Mouse (Mus musculus) layer of hippocampus, adult 11-12 months (tissue): ENCODE measurements around the gene Pcbp3.
"Not testable (repeated sequence)": the region's sequence is repeated elsewhere in the genome, so short reads cannot be mapped to it uniquely, and the experiment has no call there.

Experiments
- DNase-seq: peaks from one replicate; pipeline ENCODE4 v3.0.0; 2022; ENCODE audit warnings: low spot score

The Pcbp3 gene

DNA sequence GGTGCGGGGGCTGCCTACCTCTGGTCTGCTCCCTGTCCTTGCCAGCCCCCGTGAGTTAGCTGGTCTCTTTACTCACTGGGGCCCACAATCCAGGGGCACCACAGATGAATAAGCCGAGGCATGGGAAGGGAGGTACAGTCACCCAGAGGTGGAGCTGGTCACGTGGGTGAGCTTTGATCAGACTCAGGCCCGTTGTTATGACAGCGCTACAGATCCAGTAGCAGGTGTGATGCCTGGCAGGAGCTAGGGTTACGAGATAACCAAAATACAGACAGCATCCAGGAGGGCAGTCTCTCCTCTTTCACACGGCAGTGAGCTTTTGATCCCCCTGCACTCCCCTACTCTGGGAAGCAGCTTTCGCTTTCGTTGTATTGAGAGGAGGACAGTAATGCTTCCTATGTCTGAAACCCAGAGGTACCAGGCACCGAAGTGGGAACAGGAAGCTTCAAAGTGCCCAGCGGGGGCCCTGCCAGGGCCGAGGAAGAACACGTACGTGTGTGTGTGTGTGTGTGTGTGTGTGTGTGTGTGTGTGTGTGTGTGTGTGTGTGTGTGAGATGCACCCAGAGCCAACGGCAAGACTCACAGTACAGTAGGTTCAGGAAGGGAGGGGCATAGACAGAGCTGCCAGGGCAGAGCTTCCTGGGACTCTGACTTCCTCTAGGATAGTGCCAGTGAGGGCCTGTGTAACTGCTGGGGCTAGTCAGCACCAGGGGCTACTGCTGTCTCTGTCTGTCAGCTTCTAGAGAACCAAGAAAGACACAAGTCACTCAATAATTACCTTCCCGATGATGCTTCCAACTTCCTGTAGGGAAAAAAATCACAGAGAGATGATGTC is 162.7 kb downstream of the Pcbp3 start:
- DNase-seq, result no peak

DNA sequence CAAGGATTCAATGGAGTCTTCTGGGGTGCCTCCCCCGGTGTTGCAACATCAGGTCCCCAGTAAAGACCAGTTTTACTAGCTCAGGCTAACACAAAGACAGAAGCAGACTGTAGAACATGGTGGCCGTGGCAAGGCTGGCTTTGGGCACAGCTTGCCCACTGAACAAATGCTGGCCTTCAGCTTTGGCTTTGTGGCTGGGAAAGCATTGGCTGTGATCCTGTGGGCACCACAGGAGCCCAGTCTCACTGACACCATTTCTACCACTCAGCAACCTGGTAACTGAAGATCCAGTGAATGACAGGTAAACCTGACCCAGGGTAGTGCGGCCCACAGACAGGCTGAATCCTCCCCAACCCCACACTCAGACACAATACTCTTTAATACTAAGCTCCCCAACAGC is 167.6 kb downstream of the Pcbp3 start:
- no peak for DNase-seq

DNA sequence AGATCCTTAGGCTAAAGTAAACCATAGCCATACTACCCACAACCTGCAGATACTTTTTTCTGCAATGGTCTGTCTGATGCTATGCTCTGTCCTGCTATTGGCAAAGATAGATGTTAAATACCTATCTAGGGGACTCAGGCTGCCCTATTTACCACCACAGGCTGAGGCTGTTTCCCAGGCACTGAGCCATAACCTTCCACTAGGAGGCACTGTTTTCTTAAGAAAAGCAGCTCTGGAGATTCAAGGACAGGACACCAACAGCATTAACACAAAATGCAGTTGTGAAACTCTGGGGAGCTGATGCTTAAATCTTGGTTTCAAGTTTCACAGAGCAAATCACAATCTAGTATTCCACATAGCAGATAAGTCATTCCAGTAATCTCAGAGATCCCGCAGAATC is 170.2 kb downstream of the Pcbp3 start:
- peak; percentile 68 for DNase-seq

DNA sequence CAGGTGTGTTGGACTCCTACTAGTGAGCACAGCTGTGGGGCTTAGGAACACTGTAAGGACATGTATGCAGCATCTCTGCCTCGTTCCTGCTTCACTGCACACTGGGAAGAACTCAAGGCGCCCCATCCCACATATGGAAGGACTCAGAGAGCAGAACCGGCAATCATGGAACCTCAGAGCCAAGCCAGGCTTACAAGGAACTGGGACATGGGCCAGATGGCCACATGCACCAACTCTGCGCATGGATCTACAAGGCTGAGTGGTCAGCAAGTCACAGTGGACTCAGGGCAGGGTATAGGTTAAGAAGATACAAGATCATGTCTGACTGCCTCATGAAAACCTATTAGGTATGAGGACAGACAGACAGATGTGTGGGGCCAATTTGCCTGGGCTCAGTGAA is 171.8 kb downstream of the Pcbp3 start:
- no peak for DNase-seq

DNA sequence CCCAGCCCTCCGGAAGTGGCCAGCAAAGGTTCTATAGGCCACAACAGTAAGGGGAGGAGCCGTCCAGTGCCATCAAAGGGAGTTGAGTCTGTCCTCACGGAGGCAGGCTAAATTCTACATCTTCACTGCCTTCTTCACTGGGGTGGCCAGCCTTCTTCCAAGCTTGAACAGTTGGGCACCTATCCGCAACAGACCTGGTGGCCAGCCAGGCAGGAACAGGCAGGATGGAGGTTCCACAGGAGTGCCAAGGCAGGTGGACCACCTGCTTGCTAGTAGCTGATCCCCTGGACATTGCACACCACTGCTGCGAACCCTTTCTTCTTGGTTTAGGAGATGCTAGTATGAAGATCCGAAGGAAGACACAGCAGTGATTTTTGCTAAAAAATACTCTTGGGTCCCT is 176.4 kb downstream of the Pcbp3 start:
- DNase-seq, result no peak

DNA sequence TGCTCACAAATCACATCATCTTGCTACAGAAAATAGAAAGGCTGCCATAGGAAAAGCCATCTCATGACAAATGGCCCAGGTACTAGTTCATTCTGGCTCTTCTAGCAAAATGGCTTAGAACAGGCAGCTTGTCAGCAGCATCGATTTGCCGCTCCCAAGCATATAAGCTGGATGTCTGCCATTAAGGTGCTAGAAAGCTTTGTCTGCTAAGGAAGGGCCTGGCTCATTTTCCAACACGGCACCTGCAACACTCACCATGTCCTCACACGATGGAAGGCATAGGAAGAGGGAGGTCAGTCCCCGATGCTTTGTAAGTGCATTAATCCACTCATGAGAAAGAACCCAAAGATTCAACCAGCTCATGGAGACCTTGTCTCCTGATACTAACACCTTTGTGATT is 182.5 kb downstream of the Pcbp3 start:
- DNase-seq, result no peak

DNA sequence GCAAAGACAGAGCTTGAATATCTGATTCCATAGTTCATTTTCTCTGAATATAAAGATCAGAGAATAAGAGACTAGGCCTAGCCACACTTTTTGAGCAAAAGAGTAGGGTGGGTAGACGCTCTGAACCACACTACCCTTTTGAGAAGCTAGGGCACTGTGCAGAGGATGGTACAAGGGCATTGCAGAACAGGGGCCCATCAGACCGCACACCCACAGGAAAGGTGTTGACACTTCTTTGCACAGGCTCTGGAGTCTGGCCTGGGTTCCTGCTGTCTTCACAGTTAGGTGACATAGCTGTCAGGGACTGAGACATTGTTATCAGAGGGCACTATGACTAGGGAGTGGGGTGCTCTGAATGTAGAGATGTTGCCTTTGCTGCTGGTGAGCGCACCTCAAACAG is 190.1 kb downstream of the Pcbp3 start:
- no peak for DNase-seq

DNA sequence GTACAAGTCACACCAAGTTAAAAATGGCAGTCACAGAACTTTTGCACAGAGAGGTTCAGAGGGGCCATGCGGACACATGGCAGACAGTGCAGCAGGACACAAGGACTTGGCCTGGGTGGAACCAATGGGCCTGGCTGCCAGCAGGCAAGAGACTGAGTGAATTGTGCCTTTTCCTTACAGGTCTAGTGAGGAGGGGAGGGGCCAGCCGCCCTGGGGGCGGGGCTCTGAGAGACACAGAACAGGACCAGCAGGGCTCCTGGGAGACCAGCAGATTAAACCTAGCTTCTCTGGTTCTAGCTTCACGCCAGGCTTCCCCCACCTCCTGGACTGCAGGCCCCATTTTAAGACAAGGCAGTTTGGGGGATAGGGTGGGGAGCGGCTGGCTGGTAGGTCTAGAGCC is 190.6 kb downstream of the Pcbp3 start:
- no peak for DNase-seq

DNA sequence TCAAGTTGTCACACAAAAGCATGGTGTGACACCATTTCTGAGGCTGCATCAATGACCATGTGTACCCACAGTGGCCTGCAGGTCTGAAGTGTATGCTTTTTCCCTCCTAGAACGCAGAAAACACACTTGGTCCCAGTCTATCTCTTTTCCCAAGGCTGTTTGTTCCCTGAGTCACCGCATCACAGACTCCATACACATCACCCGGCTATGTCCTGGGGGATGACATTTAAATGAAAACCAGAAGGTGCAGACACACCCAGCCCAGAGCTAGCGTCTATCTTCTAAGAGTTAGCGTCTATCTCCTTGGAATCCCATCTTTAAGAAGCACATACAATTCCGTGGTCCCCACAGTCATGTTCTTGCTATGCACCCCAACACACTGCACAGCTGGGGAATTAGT is 192.1 kb downstream of the Pcbp3 start:
- no peak for DNase-seq

DNA sequence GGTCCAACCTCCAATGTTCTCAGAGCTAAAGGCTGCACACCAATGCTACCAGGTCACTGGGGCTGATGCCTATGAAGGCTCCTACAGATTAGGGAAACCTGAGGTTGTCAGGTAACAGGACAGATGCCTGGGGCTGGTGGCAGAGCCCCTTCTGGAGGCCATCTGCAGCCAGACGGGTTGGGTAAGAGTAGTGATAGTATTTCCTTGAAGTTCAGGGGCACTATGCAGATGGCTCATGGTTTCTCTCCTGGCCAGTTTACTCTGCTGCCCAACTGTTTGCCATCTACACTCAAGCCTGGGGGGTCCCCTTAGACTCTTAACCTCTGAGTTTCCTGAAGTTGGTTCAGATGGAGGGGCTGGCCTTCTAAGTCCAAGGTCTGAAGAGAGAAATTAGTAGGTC is 195.5 kb downstream of the Pcbp3 start:
- DNase-seq, result no peak

DNA sequence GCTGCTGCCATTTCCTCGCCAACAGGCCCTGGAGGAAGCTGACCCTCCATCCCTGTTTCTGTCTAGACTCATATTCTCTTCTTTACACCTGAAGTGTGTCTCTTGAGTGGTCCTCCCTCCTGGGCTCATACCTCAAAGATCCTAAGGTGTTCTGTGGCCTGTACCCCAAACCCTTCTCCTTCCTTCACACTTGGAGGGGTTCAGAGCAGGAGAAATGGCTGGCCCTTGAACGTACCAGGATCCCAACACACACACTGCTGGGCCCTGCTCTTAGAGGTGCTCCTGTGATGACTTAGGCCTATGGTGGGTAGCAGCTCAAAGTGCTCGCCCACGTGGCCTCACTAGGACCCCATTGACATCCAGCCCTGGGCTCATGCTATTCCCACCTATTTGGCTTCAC is 196.8 kb downstream of the Pcbp3 start:
- no peak for DNase-seq

DNA sequence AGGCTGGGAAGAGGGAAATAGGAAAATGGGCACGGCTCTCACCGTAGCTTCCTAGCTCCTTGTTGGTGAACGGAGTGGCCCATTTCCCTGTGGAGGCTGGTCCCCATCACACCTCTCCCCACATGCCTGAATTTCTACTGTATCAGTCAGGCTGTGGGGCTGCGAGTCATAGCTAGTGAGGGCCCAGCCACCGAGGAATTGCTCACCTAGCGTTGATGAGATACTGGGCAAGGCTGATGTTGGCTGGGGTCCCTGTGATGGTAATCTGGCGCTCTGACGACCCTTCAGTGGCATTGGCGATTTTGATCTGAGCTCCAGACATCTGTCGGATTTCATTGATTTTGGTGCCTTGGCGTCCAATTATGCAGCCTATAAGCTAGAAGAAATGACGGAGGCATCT is 198.7 kb downstream of the Pcbp3 start:
- DNase-seq, result peak; percentile 14

DNA sequence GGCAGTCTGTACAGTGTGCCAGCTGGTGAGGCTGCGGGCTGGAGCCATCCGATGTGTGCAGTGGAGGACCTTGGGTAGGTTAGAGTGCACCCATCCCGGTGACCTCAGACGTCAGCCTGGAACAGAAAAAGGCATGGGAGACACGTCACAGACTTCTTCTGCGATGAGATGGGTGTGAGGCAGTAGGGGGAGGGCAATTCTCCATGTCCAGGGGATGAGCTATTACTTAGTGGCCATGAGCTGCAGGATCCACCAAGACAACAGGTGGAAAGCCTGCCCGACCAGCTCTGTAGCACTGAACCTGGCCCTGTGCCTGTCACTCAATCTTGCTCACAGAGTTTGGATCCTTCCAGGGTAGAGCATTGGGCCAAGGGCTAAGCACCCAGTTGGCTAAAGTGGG is 199.3 kb downstream of the Pcbp3 start:
- no peak for DNase-seq

DNA sequence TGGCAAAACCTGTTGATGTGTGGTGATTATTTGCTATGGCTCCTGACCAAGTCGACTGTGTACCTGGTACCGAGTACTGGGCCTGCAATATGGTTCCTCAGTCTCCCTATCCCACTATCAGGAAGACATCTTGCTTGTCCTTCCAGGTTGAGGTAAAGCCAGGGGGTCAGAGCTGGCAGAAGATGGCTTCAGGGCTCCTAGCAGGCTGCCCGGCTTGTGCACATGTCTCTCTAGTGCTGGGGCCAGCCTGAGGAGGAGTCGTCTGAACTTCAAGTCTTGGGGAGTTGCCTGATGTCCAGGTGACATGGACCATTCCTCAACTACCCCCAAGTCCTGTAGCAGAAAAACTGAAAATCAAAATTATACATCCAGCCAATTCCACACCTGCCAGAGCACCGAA is 201.8 kb downstream of the Pcbp3 start:
- no peak for DNase-seq

DNA sequence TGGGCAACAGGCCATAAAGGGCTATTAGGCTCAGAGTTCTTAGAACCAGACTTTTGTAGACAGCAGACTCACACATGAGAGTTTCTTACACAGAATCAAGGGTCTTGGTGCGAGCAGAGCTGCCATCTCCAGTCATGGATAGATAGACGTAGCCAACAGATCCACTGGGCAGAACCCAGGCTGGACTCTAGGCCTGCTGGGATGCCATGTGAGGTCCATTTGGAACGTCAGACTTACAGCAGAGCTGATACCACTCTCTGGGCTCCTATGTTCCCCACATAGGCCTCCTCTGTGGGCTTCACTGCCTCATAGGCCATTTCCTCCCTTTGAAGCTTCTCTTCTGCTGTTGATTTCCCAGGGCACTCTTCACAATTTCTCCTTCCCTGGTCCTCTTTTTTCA is 208.0 kb downstream of the Pcbp3 start:
- DNase-seq, result no peak

DNA sequence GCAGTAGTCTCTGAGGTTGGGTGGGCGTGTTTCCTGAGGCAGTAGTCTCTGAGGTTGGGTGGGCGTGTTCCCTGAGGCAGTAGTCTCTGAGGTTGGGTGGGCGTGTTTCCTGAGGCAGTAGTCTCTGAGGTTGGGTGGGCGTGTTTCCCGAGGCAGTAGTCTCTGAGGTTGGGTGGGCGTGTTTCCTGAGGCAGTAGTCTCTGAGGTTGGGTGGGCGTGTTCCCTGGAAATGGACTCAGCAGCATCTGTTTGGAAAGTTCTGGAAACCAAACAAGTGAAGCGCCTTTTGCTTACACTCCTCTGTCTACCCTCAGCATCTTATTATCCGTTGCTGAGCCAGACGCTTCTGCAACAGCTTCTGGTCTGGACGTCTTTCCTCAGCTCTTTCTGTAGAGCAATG is 217.4 kb downstream of the Pcbp3 start:
- DNase-seq, result not testable (repeated sequence)

DNA sequence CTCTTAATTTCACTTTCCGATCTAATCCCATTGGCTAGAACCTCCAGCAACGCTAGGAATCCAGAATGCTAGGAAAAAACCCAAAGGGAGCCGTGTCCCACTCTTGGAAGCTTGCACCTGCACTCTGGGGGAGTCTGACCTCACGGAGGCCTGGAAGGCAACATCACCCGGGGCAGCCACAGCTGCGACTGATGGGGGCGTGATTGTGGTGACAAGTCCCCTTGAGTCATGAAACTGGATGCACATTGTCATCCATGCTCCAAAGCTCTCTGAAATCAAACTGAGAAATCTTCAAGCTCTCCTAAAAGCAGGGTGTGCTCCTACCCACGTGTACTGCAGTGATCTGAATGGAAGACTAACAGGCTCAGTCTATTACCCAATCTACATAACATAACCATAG is 224.9 kb downstream of the Pcbp3 start:
- no peak for DNase-seq

DNA sequence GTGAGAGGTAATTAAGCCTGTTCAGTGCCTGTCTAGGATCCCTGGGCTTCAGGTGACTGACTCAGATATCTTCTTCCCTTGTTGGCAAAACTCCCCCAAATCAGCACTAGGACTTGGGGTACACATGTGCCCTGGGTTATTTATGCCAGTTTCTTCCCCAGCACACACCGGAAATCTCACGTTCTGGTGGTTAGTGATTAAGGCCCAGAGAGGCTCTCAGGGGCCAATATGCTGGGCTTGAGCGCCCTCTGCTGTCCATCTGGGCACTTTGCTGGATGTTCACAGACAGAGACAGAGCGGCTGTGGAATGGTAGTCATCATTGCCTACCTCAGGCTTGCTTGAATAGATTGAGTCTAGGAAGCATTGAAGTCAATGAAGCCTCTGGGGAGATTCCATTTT is 226.7 kb downstream of the Pcbp3 start:
- peak; percentile 81 for DNase-seq

DNA sequence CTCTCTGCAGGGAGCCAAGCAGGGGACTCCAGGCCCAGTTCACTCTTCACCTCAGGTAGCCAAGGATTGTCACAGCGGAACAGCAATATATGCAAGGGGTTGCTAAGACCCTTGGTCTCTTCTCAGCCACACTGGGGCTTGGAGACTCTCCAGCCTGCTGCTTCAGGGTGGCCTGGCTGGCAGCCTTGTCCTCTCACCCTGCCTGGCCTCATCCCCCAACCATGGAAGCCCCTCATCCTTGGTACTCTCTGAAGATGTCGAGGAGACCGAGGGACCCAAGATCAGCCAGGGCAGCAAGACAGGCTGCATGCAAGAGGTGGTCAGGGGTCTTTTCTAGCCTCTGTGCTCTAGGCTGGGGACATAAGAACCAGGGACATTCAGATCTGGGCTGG is 228.0 kb downstream of the Pcbp3 start:
- no peak for DNase-seq

DNA sequence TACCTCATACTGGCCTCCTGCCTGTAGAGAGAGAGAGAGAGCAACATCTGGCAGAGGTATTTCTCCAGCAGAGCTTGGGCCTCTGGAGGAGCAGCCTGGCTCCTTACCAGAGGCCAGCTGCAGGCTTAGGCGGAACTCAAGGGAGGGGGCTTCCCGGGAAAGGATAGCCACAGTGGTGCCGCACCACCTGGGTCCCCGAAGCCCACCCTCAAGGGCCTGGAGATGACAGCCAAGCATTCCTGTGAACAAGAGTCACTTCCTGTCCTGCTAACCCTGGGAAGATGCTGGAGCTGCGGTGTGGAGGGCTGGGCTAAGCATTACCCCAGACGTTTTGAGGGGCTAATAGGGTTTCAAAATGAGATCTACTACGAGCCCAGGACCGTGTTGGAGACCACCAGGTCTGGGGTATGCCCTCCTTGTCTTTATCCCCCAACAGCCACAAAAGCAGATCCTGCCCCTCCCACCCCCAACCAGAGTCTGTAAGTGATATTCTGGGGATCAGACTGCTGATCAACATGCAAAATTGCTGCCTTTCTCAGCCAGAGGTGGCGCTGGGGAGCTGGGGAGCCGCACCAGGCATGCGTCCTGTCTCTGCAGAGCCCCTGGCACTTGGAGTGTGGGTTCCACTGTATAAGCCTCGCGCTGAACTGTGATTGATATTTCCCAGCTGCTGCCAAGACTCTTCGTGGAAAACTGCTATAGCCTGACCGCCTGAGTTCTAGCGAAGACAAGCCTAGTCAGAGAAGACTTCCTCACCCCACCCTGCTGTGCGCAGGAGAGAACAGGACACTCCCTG is 228.6 kb downstream of the Pcbp3 start:
- peak; percentile 53 for DNase-seq

DNA sequence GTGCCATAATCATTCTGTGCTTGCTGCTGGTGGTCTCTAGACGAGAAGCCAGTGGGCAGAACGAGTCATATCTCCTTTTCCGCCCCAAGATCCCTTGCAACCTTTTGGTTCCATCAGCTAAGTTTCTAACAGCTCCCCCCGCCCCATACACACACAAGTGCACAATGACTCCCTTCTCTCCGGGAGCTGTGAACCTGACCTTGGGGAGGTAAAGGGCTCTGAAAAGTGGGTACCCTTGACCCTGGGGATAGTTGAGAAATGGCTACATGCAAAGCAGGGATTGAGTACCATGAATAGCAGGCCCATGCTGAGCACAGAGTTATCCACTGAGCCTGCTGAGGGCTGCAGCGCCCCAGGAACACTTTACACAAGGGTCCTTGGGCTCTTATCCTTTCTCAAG is 229.3 kb downstream of the Pcbp3 start:
- DNase-seq, result no peak

DNA sequence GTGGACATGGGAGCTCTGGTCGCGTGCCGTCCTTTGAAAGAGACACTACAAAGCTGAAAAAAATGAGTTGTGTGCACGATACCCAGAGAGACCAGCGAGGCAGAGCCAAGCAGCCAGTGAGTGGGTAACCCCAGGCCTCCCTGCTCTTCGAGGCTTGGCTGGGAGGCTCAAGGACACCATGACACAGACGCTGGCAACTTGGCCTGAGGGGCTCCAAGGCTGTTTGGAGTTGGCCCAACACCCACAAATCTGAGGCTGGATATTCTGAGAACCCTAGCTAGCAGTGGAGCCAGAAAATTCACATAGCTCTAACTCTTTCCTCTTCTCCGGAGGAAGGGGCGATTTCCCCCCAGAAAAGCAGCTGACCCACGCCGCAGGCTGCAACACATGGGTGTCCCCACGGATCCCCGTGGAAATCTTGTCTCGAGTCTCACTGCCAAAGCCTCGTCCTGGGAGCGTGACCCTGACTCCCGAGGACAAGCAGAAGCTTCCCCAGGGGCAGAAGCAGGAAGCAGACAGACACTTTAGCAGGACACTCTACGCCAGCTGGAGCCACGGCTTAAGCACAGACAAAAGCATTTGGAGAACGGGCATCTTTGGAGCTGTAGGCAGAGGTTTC is 230.0 kb downstream of the Pcbp3 start:
- DNase-seq, result no peak
